Mouse (Mus musculus): Measurements from ENCODE around the gene Kcnq5.

GRCm38 (mm10) chr1:21923293-21923642, 38.5 kb downstream of the Kcnq5 start:
- no peak for TF ChIP-seq TAL1 (IDR thresholded peaks at IDR 0.05; ENCODE audit: low read length)
- no peak for TF ChIP-seq GATA1 (IDR thresholded peaks at IDR 0.05; ENCODE audit: low read length)

Data from erythroblast, embryonic 14.5 days (primary cell).